Mouse (Mus musculus): ENCODE measurements around the gene Ms4a4a.
"Not testable (repeated sequence)": the region's sequence is repeated elsewhere in the genome, so short reads cannot be mapped to it uniquely, and the experiment has no call there.

The Ms4a4a gene

DNA sequence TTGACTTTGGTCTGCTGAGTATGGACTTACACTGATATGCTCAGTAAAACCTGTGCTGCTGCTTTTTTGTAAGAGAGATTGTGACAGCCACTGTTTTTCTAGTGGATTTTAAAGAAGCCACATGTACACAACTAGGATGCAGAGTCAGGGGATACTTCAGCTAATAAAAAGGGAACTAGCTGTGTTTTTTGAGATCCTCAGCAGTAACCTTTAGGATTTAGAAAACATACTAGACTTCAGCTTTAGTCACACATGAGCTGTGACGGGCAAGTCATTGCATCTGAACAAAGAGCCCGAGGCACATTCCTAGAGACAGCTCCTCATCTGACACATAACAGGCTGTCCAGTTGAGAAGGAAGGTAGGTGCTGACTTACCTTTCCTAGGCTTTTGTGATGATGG lies at the start of gene Ms4a4a:
TSS of gene Ms4a4a (plus strand) at position 251 of the 400 bp plus-strand sequence.
- DNase-seq (ENCODE audit: extremely low spot score, low read depth, low spot score), result no peak

DNA sequence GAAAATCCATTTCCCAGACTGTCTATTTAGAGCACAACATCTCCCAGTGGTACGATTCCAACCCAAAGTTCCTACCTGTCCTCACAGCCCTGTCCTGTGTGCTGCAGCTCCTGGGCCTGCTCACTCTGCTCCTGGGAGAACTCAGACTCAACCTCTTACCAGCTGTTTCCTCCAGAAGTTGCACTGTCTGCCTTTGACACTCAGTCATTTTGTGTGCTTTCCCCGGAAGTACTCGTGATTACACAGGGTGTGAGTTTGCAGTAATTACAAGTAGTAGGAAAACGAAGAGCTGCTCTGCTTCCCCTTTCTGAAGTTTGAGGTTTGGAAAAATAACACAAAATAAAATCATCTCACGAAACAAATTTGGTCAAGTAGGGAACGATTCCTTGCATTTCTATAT lies 39.4 kb upstream of the Ms4a4a start, which contains the start of gene Ms4a7:
TSS of gene Ms4a7 (minus strand) at position 215 of the 400 bp plus-strand sequence.
- no peak for DNase-seq (ENCODE audit: extremely low spot score, low read depth, low spot score)

DNA sequence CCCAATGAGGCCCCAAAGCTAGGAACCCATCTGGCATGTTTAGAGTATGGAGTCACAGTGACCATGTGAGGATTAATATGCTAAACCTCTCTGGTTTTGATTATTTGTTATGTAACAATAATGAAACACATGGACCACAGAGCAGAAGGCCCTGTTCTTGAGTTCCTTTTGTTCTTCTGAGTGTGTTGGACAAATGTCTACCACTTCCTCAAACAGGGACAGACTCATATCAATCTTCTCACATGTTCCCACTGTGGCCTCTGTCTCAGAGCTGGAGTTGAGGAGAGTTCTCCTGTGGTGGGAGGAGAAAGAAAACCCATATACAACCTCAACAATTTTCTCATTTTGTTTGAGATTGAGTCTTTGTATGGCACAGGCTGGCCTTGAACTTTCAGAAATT lies 32.2 kb upstream of the Ms4a4a start:
- no peak for DNase-seq (ENCODE audit: extremely low spot score, low read depth, low spot score)

DNA sequence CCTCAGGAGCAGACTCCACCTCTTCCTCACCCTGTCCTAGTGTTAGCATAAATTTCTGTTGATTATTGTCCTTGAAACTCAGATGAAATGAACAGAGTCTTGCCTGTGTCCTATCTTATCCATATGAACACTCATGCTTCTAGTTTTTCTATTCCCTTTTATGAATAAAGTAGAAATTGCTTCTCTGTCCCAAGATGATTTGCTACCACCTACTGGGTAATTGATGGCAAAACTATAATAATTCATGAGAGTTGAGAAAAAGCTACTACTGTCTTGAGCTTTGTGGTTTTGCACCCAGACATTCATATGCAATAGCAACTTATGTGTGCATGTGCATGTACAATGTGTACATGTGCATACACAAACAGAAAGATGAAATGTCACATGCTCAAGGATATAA lies 31.3 kb upstream of the Ms4a4a start:
- no peak for DNase-seq (ENCODE audit: extremely low spot score, low read depth, low spot score)

DNA sequence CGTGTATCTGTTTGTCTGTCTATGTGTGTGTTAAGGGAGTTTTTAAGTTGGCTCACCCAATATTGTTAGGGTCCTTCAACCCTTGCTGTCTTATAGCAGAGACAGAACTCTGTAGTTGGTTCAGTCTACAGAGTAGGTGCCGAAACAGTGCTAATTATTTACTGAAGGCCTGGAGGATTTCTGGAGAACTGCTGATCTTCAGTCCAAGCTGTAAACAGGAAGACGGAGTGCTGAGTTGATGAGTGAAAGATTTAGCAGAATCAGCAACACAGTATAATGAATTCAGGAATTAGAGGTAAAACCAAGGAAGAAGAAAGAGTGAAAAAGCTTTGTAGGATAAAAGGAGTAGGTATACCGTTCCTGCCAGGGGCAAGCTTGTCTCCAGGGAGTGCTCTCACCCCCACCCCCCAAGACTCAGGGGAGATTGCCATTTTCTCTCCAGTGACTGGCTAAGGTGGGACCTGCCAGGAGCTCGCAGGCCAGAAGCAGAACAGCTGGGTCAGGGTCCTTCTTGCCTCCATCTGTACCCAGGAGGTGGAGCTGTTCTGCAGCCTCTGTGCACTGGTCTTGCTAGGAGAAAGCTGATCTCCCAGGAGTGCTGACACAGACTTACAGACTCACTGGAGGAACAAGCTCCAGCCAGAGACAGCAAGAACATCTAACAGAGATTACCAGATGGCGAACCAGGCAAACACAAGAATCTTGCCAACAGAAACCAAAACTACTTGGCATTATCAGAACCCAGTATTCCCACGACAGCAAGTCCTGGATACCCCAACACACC lies 25.4 kb upstream of the Ms4a4a start:
- no peak for DNase-seq (ENCODE audit: extremely low spot score, low read depth, low spot score)

DNA sequence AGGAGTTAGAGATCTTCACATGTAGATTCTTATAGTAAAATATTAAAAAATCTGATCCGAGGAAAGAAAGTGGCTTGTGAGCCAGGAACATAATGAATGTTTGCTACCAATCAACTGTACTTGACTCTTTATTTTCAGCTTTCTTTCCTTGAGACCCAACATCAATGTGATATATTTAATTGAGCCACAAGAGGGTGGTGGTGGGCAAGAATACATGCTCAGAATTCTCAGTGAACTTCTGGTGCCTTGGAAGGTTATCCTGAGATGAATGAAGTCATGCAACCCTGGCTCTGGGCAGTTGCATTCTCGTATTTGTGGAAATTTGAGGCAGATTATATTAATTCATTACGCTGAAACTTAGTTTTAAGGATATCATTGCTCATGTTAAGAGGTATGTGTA lies 23.4 kb upstream of the Ms4a4a start:
- DNase-seq (ENCODE audit: extremely low spot score, low read depth, low spot score), result no peak

DNA sequence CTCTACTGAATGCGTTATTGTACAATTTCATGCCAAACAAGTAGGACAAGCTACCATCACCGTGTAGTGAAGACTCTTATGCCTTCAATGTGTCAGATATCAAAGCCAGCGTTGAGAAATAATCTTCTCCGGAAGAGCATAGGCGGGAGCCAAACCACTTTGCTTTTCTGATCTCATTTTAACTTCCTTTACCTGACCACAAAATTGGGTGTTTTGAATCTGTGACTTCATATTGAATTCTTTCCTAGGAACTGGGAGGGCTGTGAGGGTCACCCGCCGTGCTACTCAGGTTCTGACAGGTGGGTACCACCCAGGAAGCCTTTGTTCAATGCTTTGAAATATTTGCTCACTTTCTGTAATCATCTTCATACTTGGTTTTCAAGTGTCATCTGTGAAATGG lies 19.6 kb upstream of the Ms4a4a start:
- DNase-seq (ENCODE audit: extremely low spot score, low read depth, low spot score), result no peak

DNA sequence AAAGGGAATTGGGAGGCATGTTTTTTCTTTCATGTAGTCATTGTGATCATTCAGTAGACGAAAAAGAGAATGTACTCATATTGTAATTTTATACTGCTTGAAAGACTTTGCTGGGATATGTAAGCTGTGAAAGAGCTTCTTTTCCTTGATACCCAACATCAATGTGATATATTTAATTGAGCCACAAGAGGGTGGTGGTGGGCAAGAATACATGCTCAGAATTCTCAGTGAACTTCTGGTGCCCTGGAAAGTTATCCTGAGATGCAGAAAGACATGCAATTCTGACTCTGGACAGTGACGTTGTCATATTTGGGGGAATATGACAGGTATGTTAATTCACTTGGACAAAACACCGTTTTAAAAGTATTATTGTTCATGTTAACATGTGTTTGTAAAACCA lies 15.2 kb upstream of the Ms4a4a start:
- no peak for DNase-seq (ENCODE audit: extremely low spot score, low read depth, low spot score)

DNA sequence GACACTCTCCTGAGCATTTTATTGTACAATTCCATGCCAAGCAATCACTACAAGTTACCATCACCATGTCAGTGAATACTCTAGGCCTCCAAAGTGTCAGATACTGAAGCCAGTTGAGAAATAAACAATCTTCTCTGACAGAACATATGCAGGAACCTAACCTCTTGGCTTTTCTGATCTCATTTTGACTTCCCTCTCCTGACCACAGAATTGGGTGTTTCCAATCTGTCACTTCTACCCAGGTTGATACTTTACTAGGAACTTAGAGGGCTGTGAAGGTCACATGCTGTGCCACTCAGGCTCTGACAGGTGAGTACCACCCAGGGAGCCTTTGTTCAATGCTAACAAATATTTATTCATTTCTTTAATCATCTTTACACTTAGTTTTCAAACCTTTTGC lies 13.3 kb upstream of the Ms4a4a start:
- DNase-seq (ENCODE audit: extremely low spot score, low read depth, low spot score), result no peak

DNA sequence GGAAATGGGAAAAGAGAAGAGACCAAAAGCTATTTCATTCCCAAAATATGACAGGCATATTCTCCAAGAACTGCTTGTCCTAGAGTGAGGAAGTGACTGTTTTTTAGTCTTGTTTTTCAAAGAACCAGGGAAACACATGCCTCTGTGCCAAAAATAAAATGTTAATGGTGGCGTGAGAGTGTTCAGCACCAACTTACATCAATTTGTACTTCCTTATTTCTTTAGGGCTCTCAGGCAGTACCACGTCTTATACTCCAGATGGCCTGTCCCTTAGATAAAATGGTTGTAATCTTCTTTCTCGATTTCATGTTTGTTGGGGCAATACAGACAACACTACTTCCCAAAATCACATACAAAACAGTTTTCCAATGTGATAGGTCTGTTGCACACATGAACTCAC lies 7.0 kb upstream of the Ms4a4a start:
- DNase-seq (ENCODE audit: extremely low spot score, low read depth, low spot score), result no peak

DNA sequence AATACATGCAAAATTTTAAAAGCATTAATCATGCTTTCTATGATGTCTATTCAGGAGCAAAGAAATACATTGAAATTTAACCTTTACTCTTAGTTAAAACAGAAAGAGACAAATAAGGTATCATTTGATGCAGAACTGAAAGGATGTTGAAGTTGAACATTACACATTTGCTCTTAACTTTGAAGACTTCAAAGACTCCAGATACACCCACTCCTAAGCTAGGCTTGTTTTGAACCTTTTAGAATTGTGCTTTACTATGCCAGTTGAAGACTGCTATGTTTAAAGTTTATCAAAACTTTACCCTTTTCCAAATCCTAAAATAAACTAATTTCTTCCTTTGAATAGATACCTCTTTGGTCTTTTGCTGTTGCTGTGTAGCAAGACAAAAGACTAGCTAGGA lies 4.1 kb upstream of the Ms4a4a start:
- no peak for DNase-seq (ENCODE audit: extremely low spot score, low read depth, low spot score)

DNA sequence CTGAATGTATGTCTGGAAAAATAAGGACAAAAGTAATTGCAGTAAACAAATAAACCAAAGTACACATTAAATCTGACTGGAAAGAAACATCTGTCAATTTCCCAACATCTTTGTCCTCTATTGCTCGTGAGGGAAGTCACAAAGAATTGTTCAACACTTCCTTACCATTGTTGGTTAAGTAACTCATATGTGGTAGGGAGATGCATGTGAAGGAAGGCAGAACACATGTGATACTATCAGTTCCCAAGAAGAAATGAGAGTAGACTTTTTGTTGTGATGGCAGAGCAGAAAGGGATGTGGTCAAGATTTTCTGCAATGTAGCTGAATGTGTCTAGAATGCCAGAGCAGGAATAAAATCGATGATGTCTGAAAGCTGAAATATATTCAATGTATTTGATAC lies 1.1 kb downstream of the Ms4a4a start:
- DNase-seq (ENCODE audit: extremely low spot score, low read depth, low spot score), result no peak

DNA sequence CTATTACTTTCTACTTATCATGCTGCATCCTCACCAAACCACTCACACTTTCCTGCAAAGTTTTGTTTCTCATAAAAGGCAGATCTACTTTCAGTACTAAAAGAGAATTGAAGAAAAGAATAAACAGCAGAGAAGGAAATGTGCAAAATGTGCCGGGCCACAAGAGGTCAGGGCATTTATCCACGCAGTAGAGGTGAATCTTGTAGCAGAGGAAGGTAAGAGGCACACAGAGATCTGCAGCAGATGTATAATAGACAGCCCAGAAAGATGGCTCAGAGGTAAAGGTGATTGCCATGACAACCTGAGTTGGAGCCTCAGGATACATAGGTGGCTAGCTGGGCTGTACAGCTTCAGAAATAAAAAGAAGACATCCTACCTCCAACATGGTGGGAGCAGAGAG lies 11.8 kb downstream of the Ms4a4a start:
- DNase-seq (ENCODE audit: extremely low spot score, low read depth, low spot score), result no peak

DNA sequence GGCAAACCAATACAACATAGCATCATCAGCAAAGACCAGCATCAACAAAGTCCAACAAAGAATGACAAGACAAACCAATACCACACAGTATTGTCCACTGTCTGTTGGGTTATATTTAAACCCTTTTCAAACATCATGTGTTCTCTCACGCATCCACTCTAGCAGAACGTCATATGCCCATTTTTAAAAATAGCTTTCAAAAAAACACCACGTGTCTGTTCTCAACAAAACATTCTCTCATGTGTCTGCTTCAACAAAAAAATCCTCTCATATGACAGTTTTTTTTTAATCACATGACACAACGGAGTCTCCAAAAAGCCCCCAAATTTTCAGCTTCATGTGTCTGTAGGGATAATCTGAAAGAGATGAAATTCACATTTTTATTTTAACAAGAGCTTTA lies 12.4 kb downstream of the Ms4a4a start:
- DNase-seq (ENCODE audit: extremely low spot score, low read depth, low spot score), result no peak

DNA sequence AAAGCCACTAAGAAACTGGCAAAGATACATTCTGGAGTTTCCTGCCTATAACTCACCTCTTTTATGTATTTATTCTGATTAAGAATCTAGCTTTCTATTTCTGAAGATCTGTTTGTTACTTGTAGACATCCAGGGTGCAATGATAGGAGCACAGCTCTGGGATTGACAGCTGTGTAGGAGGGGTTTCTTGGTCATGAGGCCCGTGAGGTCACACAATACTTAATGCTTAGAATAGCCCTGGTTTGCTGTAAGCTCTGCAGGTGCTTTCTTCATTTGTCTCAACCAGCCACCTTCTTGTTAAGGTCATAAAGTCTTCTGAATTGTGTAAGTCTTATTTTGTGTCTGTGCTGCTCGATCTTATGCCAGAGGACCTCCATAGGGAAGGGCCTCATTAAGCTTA lies 13.6 kb downstream of the Ms4a4a start:
- no peak for DNase-seq (ENCODE audit: extremely low spot score, low read depth, low spot score)

DNA sequence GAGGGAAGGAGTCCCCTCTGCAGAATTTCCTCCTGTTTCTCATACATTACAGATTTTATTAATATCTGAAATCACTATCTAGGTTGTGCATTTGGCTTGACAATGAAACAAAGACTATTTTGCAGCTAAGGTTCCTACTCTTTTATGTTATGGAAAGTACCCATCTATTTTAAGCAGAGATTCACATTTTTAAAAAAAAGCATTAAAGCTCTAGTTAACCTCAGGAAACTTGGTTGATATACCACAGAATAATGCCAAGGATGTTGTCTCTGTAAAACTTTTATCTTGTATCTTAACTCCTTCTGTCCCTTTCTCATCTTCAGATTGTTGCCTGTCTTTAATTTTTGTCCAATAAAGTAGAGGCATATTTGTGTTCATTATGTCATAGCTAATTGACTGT lies 20.4 kb downstream of the Ms4a4a start:
- DNase-seq (ENCODE audit: extremely low spot score, low read depth, low spot score), result no peak

DNA sequence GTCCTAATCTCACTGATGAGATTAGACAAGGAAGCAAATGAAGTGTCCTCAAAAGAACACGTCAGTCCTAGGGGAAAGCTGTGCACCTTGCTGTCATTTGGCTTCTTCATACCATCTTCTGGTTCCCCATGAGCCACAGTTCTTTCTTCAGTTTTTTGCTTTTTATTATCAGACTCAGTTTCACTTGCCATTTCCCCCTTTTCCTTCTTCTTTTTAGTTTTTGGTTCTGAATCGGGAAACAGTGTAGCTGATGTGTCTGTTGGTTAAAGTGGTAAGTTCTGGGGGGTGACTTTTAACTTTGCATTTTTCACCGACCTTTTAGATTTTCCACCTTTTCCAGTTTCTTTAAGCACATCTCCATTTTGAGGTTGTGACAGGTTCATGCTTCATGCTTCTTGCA lies 29.2 kb downstream of the Ms4a4a start, which contains the start of gene Ms4a4c:
TSS of gene Ms4a4c (plus strand) at position 244 of the 400 bp plus-strand sequence.
- no peak for DNase-seq (ENCODE audit: extremely low spot score, low read depth, low spot score)

DNA sequence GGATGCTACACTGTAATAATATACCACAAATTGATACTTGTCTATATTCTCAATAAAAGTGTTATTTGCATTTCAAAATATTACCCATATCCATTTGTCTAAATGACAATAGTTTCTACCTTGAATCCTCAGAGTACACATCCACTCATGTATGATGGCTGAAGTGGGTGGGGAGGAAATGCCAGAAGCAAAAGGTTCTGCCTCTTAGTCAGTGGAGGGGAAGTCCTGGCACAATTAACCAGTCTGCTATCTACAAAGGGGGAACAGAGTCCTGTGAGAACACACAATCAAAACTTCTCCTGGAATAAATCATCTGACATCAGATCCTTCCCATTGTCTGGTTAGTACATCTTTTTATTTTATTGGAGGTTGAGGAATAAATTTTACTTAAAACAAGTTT lies 32.1 kb downstream of the Ms4a4a start:
- DNase-seq (ENCODE audit: extremely low spot score, low read depth, low spot score), result no peak

DNA sequence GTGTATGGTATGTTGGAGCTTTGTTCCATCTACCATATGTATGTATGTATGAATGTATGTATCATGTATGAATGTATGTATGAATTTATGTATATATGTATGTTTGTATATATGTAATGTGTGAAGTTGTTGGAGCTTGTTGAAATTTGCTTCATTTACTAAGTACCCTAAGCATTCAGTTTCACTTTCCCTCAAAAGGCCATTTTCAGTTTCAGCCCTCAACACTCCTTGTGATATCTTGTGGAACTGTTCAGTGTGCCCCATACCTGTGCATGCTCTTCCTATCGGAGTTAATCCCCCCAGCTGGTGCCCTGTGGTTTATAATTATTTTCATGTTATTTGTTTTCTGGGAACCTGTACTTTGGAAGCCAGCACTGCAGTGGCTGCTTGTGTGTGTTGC lies 33.3 kb downstream of the Ms4a4a start:
- no peak for DNase-seq (ENCODE audit: extremely low spot score, low read depth, low spot score)

DNA sequence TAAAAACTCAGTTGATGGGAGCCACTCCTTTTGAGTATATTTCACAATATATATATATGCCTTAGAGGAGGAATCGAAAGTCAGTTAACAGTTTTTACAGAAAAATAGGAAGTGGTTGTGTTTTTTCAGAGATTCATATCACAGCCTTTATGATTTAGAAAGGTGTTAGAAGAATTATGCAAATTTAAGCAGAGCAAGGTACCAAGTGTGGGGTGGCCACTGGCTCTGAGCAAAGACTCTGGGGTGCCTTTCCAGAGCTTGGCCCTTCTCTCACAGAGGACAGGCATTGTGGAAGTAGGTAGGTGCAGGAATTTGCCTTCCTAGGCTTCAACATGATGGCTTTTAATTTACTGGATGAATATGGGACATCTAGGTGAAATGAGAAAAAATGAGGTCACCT lies 36.3 kb downstream of the Ms4a4a start:
- no peak for DNase-seq (ENCODE audit: extremely low spot score, low read depth, low spot score)

DNA sequence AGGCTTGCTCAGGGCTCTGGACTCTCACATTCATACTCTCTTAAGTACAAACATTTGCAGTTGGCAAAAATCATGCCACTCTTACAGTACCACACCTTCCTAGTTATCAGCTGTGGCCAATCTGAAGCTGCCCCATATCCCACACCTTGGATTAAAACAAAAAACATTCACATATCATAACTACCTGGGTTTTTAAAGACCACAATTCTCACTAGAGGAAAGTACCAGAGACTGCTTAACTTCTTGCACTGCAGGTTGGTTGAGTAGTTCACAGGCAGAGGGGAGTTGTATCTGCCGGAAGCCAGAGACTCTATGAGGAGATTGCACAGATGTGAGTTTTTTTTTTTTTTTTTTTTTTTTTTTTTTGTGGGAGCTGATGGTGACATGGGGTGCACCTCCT lies 38.8 kb downstream of the Ms4a4a start:
- DNase-seq (ENCODE audit: extremely low spot score, low read depth, low spot score), result no peak

DNA sequence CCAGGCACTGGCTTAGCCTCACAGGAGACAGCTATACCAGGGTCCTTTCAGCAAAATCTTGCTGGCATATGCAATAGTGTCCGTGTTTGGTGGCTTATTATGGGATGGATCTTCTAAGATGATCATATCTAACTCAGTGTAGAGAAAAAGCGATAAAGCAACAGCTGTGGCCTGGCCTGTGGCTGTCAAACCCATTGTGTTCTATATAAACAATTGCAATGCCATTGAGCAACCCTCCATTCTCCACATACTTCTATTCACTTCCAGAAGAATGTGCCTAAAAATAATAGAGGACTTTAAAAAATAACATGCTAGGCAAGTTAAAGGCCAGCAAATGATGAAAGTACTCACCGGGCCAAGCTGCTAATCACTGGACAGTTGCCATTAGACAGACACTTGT lies 40.3 kb downstream of the Ms4a4a start:
- DNase-seq (ENCODE audit: extremely low spot score, low read depth, low spot score), result no peak

DNA sequence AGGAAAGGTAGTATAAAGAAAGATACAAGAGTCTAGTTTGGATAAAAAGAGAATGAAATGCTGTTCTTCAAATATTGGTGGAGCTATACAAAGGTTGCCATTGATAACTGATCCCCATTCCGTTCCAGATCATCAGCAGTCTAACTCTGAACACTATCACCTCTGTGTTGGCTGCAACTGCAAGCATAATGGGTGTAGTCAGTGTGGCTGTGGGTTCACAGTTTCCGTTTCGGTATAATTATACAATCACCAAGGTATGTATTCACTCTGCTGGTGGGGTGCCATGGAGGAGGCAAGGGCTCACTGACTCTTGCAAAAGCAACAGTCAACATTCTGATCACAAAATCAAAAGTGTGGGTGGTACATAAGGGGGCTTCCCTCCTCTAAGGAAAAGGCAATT lies 43.5 kb downstream of the Ms4a4a start:
- DNase-seq (ENCODE audit: extremely low spot score, low read depth, low spot score), result not testable (repeated sequence)
